Mouse (Mus musculus) cerebellum, postnatal 4 days (tissue): ENCODE measurements around the gene B3galt4.

ENCODE experiments used
- DNase-seq, 2 experiments: peaks; one replicate each; pipeline ENCODE4 v3.0.0; 2022; ENCODE audit warnings: low spot score in 2 of 2, mixed read lengths in 1 of 2

The B3galt4 gene

GRCm38 (mm10) chr17:33920282-33921097, 30.8 kb downstream of the B3galt4 start:
- DNase-seq = peak; percentile 62 to 83

- peak in 1 of 2 experiments; percentile 50 for DNase-seq
Observed at GRCm38 (mm10) chr17:33919351-33920281, 31.7 kb downstream of the B3galt4 start.

GRCm38 (mm10) chr17:33918293-33919203, 32.7 kb downstream of the B3galt4 start:
- DNase-seq = no peak

GRCm38 (mm10) chr17:33917656-33918292, 33.5 kb downstream of the B3galt4 start:
- DNase-seq = no peak

- no peak for DNase-seq
Observed at GRCm38 (mm10) chr17:33916847-33917655, 34.2 kb downstream of the B3galt4 start.

- no peak for DNase-seq
Observed at GRCm38 (mm10) chr17:33916294-33916693, 35.0 kb downstream of the B3galt4 start.

- DNase-seq = peak; percentile 87 to 95
Observed at GRCm38 (mm10) chr17:33915671-33916250, 35.5 kb downstream of the B3galt4 start, which contains the start of the genes Tapbp and Zbtb22. Tapbp (plus strand) TSS chr17:33915899. Zbtb22 (plus strand) TSS chr17:33915904.

GRCm38 (mm10) chr17:33914969-33915391, 36.3 kb downstream of the B3galt4 start:
- no peak for DNase-seq

GRCm38 (mm10) chr17:33913905-33914304, 37.4 kb downstream of the B3galt4 start:
- DNase-seq = no peak

GRCm38 (mm10) chr17:33913264-33913663, 38.0 kb downstream of the B3galt4 start:
- no peak for DNase-seq

- DNase-seq = no peak
Observed at GRCm38 (mm10) chr17:33911813-33912414, 39.4 kb downstream of the B3galt4 start.

GRCm38 (mm10) chr17:33911052-33911812, 40.1 kb downstream of the B3galt4 start:
- DNase-seq = no peak

GRCm38 (mm10) chr17:33910346-33911051, 40.8 kb downstream of the B3galt4 start:
- DNase-seq = no peak

- DNase-seq = no peak
Observed at GRCm38 (mm10) chr17:33909869-33910250, 41.4 kb downstream of the B3galt4 start.

- DNase-seq = peak; percentile 97 to 98
Observed at GRCm38 (mm10) chr17:33909077-33909868, 42.0 kb downstream of the B3galt4 start, which contains the start of gene Daxx. Daxx (plus strand) TSS chr17:33909414.

- DNase-seq = peak in 1 of 2 experiments; percentile 57
Observed at GRCm38 (mm10) chr17:33908331-33909076, 42.8 kb downstream of the B3galt4 start.
